Mouse (Mus musculus) MEL (cell line): ENCODE measurements around the gene Cerk.

Experiments
- CTCF ChIP-seq, 3 experiments: IDR thresholded peaks in 2 of 3; conservative IDR thresholded peaks in 1 of 3; 2 replicates each; pipeline ENCODE4 v1.5.1; 2011 to 2012; ENCODE audit warnings: low read length in 3 of 3, low read depth in 2 of 3, mild to moderate bottlenecking in 2 of 3, improper control_type of control experiment in 1 of 3, inconsistent platforms in 1 of 3, mixed read lengths in 1 of 3, moderate library complexity in 1 of 3; ENCODE audit not compliant: control insufficient read depth in 1 of 3, insufficient read depth in 1 of 3, poor library complexity in 1 of 3, severe bottlenecking in 1 of 3
- GABPA ChIP-seq: IDR thresholded peaks from 2 replicates; pipeline ENCODE4 v1.6.1; 2012; ENCODE audit warnings: low read depth, mild to moderate bottlenecking, inconsistent platforms, low read length, improper control_type of control experiment, moderate library complexity
- MAFK ChIP-seq: IDR thresholded peaks from 2 replicates; pipeline ENCODE4 v1.6.1; 2011; ENCODE audit warnings: low read depth, mild to moderate bottlenecking, low read length, improper control_type of control experiment, borderline replicate concordance
- MYB ChIP-seq: IDR thresholded peaks from 2 replicates; pipeline ENCODE4 v1.6.1; 2011; ENCODE audit warnings: mild to moderate bottlenecking, low read depth, low read length, improper control_type of control experiment
- NELFE ChIP-seq: IDR thresholded peaks from 2 replicates; pipeline ENCODE4 v1.6.1; 2011; ENCODE audit warnings: low read depth, low read length, improper control_type of control experiment

DNA sequence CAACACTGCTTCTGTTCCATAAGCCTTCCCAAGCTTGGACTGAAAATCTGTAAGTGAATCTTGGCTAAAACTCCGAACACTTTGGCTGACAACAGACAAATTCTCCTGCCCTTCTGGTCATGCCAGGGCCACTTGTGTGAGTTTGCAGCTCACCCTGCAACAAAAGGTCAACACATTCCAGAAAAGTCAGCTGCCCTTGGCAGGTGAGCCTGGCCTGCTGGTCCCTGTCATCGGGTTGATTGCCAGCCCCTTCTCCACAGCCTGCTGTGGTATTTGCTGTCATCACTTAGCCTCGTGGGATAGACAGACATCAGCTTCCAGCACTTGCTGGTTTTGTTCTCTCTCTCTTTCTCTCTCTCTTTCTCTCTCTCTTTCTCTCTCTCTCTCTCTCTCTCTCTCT is 13.8 kb downstream of the Cerk start:
- TF ChIP-seq GABPA (no peak), MAFK (no peak), CTCF (IDR thresholded peaks at IDR 0.05 in 2 of 3, conservative IDR thresholded peaks at IDR 0.05 in 1 of 3; ENCODE audit: control insufficient read depth in 1 of 3, insufficient read depth in 1 of 3, low read depth in 2 of 3, low read length in 3 of 3, poor library complexity in 1 of 3, severe bottlenecking in 1 of 3) (no peak), MYB (no peak), NELFE (no peak)
